Mouse (Mus musculus) left cerebral cortex, postnatal 36 days (tissue): Measurements from ENCODE around the gene Myl6. TPM values are rescaled to one million over a fixed set of nuclear protein-coding genes. Genes with fewer than 3 reads are reported as not detected.
"Not testable (repeated sequence)": the region's sequence is repeated elsewhere in the genome, so short reads cannot be mapped to it uniquely, and the experiment has no call there.

Experiments used
- DNase-seq, 2 experiments: peaks; one replicate each; pipeline ENCODE4 v3.0.0; 2021 to 2022; ENCODE audit warnings: low spot score in 2 of 2, mixed read lengths in 1 of 2
- intact Hi-C: fragments of 180-260 bp; cut with DNase I; formaldehyde crosslinking; loops from one replicate; pipeline ENCODE4 v1.15.1; 2025
- total RNA-seq, 2 experiments: library from RNA; stranded (reverse); gene quantifications; 2 replicates each; pipeline ENCODE4 v1.2.3; 2021

Gene Myl6
- total RNA-seq, 2 experiments from 2014 or later = 547 to 629 TPM

DNA sequence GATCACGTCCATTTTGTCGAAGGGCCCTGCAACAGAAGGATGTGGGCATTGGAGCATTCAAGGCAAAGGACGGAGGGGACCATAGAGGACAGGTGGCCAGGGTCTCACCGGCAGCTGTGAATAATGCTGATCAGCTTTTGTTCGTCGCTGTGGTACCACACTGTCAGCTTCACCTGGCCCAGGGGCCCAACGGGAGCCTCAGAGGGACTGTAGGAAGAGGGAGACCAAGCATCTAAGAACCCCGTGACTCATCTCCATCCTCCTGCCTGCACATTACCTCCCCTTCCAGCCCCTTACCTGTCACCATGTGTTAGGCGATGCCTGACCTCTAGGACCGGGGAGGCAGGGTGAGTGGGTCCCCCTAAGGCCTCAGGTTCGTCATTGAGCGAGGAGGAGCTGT lies 17.8 kb upstream of the Myl6 start:
- DNase-seq = no peak
- intact Hi-C loops = no loop called here

- intact Hi-C loops = no loop called here
- no peak for DNase-seq
Measured at GRCm38 (mm10) chr10:128511189-128511588, 17.2 kb upstream of the Myl6 start.

GRCm38 (mm10) chr10:128510301-128510700 lies 16.4 kb upstream of the Myl6 start:
- intact Hi-C loops = no loop called here
- no peak for DNase-seq

DNA sequence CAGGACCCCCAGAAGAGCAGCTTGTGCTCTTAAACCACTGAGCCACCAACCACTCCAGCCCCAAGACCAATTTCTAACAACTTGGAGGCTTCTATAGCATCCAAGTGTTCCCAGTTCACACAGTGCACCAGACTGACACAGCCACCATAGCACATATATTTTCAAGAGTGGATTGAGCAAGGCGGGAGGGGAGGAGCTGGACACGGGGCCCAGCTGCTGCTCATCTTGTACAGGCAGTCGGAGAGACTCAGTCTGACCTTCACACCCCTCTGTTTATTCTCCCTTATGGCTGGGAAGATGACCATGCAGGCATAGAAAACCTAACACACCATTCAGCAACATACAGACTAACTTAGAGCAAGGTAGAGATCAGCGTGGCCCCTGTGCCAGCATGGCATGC lies 15.9 kb upstream of the Myl6 start:
- no peak for DNase-seq
- intact Hi-C loops = no loop called here

DNA sequence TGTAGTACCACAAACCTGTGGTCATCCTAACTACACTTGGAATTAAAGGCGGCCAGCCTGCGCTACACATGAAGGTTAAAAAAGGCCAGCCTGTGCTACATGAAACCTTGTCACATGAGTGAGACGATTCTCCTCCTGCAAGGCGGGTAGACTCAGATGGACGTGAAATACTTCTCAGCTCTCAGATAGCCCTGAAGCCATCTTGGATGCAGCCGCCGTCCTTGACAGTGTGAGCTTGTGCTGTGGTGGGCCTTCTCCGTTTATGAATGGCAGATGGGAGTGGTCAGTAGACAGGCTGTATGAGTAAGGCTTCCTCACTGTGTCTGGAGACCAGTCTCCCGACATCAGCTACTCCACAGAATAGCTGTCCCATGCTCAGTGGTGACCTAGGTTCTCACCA lies 15.3 kb upstream of the Myl6 start:
- intact Hi-C loops = no loop called here
- DNase-seq = no peak

GRCm38 (mm10) chr10:128508260-128508659 lies 14.3 kb upstream of the Myl6 start:
- intact Hi-C loops = no loop called here
- DNase-seq = no peak

DNA sequence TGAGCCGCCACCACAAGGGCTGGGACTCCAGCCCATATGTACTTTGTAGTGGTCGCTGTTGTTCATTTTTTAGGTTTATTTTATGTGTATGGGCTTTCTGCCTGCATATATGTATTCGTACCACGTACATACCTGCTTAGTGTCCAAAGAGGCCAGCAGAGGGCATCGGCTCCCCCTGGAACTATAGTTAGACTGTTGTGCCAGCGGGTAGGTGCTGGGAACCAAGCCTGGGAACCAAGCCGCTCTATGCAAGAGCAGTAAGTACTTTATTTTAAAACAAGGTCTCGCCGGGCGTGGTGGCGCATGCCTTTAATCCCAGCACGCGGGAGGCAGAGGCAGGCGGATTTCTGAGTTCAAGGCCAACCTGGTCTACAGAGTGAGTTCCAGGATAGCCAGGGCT lies 12.0 kb upstream of the Myl6 start:
- intact Hi-C loops = no loop called here
- no peak for DNase-seq

GRCm38 (mm10) chr10:128505371-128505667 lies 11.4 kb upstream of the Myl6 start:
- intact Hi-C loops, DNase-seq: not testable (repeated sequence)

- intact Hi-C loops = no loop called here
- DNase-seq = no peak
Measured at GRCm38 (mm10) chr10:128504641-128505370, 10.9 kb upstream of the Myl6 start.

DNA sequence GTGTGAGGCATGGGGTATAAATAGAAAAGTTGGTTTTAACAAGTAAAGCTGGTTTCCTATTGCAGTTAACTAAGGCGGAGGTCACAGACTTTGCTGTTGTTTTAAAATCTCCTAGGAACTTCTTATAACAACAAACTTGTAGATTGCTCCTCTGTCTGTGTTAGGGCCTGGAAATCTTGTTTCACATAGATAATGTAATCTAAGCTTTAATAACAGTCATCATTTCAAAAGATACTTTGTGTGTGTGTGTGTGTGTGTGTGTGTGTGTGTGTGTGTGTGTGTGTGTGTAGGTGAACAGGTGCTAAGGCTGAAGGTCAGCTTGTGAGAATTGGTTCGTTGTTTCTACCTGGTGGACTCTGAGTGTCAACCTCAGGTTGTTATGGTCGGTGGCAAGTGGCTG lies 10.1 kb upstream of the Myl6 start:
- DNase-seq = no peak
- intact Hi-C loops = no loop called here

DNA sequence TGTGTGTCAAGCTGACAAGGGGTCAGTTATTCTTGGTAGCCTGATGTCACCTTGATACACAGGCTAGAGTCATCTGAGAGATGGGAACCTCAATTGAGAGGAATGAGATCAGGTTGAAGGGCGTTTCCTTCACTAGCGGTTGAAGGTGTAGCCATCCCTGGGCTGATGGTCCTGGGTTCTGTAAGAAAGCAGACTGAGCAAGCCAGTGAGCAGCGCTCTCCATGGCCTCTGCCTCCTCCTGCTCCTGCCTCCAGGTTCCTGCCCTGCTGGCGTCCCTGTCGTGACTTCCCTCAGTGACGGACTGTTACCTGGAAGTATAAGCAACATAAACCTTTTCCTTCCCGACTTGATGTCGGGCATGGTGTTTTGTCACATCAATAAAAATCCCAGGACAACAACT lies 9.6 kb upstream of the Myl6 start:
- DNase-seq = no peak
- intact Hi-C loops = no loop called here

DNA sequence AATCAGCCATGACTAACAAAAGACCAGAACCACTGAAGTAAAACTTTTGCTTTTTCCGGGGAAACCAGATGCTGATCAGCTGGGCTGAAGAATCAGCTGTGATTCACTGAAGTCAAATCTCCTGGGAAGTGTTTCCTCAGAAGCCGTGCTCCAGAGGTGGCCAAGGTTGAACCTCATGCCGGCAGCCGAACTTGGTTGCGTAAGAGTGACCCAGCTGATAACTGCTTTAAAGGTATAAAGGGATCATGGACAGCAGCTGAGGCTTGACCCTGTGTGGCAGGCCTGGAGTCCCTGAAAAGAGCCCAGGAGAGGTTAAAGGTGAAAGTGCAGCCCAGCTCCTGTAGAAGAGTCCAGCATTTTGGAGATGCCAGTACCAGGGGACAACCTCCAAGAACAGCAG lies 8.4 kb upstream of the Myl6 start:
- no peak for DNase-seq
- intact Hi-C loops = no loop called here

GRCm38 (mm10) chr10:128499116-128499671 lies 5.2 kb upstream of the Myl6 start:
- intact Hi-C loops = no loop called here

GRCm38 (mm10) chr10:128498590-128498989 lies 4.6 kb upstream of the Myl6 start, which contains the start of gene Myl6b:
TSS of gene Myl6b (minus strand) at chr10:128498685.
- DNase-seq = peak; percentile 93 to 94
- intact Hi-C loops = no loop called here

More at GRCm38 (mm10) chr10:128499116-128499671, 5.2 kb upstream of the Myl6 start:
- peak; percentile 68 to 71 for DNase-seq

GRCm38 (mm10) chr10:128497134-128497737 lies 3.3 kb upstream of the Myl6 start:
- DNase-seq = no peak
- intact Hi-C loops = no loop called here

- no peak for DNase-seq
- intact Hi-C loops = no loop called here
Measured at GRCm38 (mm10) chr10:128496509-128497077, 2.6 kb upstream of the Myl6 start.

- no peak for DNase-seq
- intact Hi-C loops = no loop called here
Measured at GRCm38 (mm10) chr10:128495903-128496302, 2.0 kb upstream of the Myl6 start.

- intact Hi-C loops = no loop called here
Measured at GRCm38 (mm10) chr10:128495270-128495669, 1.3 kb upstream of the Myl6 start.

GRCm38 (mm10) chr10:128494667-128495245 lies 811 bp upstream of the Myl6 start:
- intact Hi-C loops = loop anchor here (5.0 kb wide), 2 partner anchors 37 to 53 kb away; partner anchors contain the start of genes Rpl41, Smarcc2 and Zc3h10
- DNase-seq = no peak

More at GRCm38 (mm10) chr10:128495270-128495669, 1.3 kb upstream of the Myl6 start:
- no peak for DNase-seq

DNA sequence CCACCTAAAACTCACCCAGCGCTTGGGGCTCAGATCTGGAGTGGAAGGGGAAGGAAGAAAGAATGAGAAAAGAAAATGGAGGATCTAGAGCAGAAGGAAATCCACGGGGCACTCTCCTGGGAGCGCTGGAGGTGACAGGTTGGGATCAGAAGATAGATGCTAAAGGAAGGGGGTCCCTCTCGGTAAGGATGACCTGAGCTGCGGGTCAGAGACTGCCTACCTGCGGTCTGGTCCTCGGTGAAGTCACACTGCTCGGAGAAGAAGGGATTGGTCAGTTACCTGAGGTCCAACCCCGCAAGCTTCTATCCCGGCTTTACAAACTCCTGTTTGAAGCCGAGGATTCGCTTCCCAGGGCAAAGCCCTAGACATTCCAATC lies 638 bp downstream of the Myl6 start:
- DNase-seq = no peak
- intact Hi-C loops = loop anchor here (5.0 kb wide), 2 partner anchors 36 to 54 kb away; partner anchors contain the start of genes Rpl41, Smarcc2 and Zc3h10
